Mouse (Mus musculus) layer of hippocampus, postnatal 25 days (tissue): ENCODE results near the gene Zic1. TPM values are rescaled to one million over a fixed set of nuclear protein-coding genes. Genes with fewer than 3 reads are reported as not detected.

ENCODE experiments used
- DNase-seq, 2 experiments: peaks; one replicate each; pipeline ENCODE4 v3.0.0; 2022; ENCODE audit warnings: mixed read lengths in 2 of 2, low spot score in 1 of 2; ENCODE audit errors: extremely low spot score in 1 of 2
- total RNA-seq, 2 experiments: library from RNA; stranded (reverse); gene quantifications; 2 replicates each; pipeline ENCODE4 v1.2.3; 2021

Gene Zic1
- total RNA-seq, 2 experiments from 2014 or later: 10.1 to 13.2 TPM

GRCm38 (mm10) chr9:91384693-91385560, 19.3 kb upstream of the Zic1 start:
- DNase-seq: no peak

- DNase-seq: no peak
These were observed 18.5 kb upstream of the Zic1 start for GRCm38 (mm10) chr9:91384136-91384500.

GRCm38 (mm10) chr9:91383441-91384135, 18.0 kb upstream of the Zic1 start:
- DNase-seq: no peak

- no peak for DNase-seq
These were observed 17.1 kb upstream of the Zic1 start for GRCm38 (mm10) chr9:91382471-91383255.

- DNase-seq: no peak
These were observed 16.4 kb upstream of the Zic1 start for GRCm38 (mm10) chr9:91382111-91382379.

GRCm38 (mm10) chr9:91381284-91382110, 15.9 kb upstream of the Zic1 start:
- DNase-seq: no peak

GRCm38 (mm10) chr9:91380458-91380914, 14.9 kb upstream of the Zic1 start:
- no peak for DNase-seq

- DNase-seq: no peak
These were observed 14.3 kb upstream of the Zic1 start for GRCm38 (mm10) chr9:91379781-91380457.

- no peak for DNase-seq
These were observed 13.7 kb upstream of the Zic1 start for GRCm38 (mm10) chr9:91379300-91379635.

- DNase-seq: no peak
These were observed 13.0 kb upstream of the Zic1 start for GRCm38 (mm10) chr9:91378411-91379299.

GRCm38 (mm10) chr9:91377873-91378150, 12.2 kb upstream of the Zic1 start:
- DNase-seq: no peak

GRCm38 (mm10) chr9:91377036-91377872, 11.6 kb upstream of the Zic1 start:
- no peak for DNase-seq

GRCm38 (mm10) chr9:91374665-91375064, 9.1 kb upstream of the Zic1 start:
- no peak for DNase-seq

GRCm38 (mm10) chr9:91373811-91374575, 8.4 kb upstream of the Zic1 start:
- no peak for DNase-seq

- DNase-seq: no peak
These were observed 6.0 kb upstream of the Zic1 start for GRCm38 (mm10) chr9:91371608-91372007.

GRCm38 (mm10) chr9:91371011-91371410, 5.4 kb upstream of the Zic1 start:
- DNase-seq: no peak

GRCm38 (mm10) chr9:91370191-91370708, 4.6 kb upstream of the Zic1 start:
- DNase-seq: no peak
